Mouse (Mus musculus) cerebellum, postnatal 4 days (tissue): ENCODE measurements around the gene Gemin8.
A peak's percentile ranks its signal among the peaks of the same experiment; 100 is the strongest.

ENCODE experiments used
- DNase-seq, 2 experiments: peaks; one replicate each; pipeline ENCODE4 v3.0.0; 2022; ENCODE audit warnings: low spot score in 2 of 2, mixed read lengths in 1 of 2

The Gemin8 gene

GRCm38 (mm10) chrX:166229750-166230149 lies 59.5 kb downstream of the Gemin8 start:
- no peak for DNase-seq

DNA sequence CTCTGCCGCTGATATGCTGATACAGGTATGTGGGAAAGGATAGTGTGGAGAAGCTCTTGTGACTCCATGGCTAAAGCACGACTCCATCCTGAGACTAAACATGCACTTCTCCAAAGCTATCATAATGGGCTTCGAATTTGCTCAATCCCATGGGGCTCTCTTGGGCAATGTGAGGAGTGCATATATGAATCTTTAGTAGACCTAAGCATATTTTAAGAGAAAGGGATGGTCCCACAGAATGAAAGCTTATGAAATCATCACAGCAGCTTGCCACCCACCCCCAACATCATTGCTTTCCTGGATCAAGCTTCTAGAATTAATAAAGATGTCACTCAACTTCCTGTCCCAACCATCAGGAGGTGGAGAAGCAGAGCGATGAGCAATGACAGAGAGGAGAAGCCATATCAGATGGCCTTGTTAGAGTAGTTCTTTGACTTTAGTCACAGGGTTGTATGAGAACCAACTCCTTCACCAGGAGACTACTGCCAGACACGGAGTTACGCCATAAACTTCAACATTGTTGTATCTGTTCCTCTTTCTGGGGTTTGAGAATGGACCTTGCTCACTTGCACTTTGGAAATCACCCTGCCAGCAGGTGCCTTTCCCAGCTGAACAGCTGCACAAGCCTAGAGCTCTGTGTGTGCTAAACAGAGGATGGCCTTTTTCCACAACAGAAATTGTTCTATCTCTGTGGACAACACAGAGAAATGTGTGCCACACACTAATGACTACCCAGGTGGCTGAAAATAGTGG lies 60.4 kb downstream of the Gemin8 start:
- DNase-seq, result no peak

GRCm38 (mm10) chrX:166236131-166236530 lies 65.9 kb downstream of the Gemin8 start:
- DNase-seq, result no peak

DNA sequence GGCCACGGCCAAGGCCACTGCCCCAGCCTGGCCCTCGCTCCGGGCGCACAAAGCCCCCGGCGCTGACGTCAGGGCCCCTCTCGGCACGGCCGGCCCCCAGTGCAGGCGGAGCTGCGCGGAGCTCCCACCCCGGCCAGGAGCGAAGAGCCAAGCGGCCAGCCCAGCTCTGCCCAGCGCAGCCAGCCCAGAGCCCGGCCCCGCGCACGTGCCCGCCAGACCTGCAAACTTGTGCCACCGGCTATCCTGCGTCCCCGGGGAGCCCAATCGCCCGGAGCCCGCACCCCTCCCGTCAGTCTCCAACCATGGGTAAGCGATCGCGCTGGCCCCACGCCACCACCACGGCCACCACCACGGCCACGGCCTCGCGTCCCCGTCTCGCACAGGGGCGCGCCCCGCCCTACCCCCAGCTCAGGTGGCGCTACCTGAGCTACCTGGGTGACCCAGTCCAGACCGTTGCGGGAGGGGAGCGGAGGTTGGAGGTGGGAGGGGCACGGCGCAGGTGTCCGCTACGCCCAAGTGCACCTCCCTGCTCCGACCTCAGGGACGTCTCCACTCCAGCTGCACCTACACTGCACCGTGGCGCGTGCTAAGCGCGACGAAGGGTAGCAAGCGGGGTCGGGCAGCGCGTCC lies 68.7 kb downstream of the Gemin8 start, which contains the start of gene Gpm6b:
TSS of gene Gpm6b (plus strand) at position 81 of the 630 bp plus-strand sequence.
- peak; percentile 27 to 53 for DNase-seq

- no peak for DNase-seq
Measured at GRCm38 (mm10) chrX:166239520-166239919, 69.3 kb downstream of the Gemin8 start.
